Mouse (Mus musculus) heart, postnatal 0 days (tissue): ENCODE data around the gene Cep135. TPM values are rescaled to one million over a fixed set of nuclear protein-coding genes. Genes with fewer than 3 reads are reported as not detected.

ENCODE experiments used
- ATAC-seq: fragments of 200-750 bp; cut with Nextera tagmentation; 2 replicates; pipeline ENCODE4 v1.8.0; 2017; ENCODE audit warnings: low read depth, moderate number of reproducible peaks, moderate library complexity; ENCODE audit not compliant: insufficient read depth
- DNase-seq: peaks from one replicate; pipeline ENCODE4 v3.0.0-alpha.2; 2016; ENCODE audit warnings: low spot score
- H3K27ac ChIP-seq: fragments of 300-500 bp; sonication (generic); 2 replicates; pipeline ENCODE4 v1.5.1; 2014; ENCODE audit warnings: low read depth, mild to moderate bottlenecking
- H3K27me3 ChIP-seq: fragments of 300-500 bp; sonication (generic); 2 replicates; pipeline ENCODE4 v1.6.1; 2014; ENCODE audit warnings: low read length, mixed read lengths; ENCODE audit not compliant: control insufficient read depth, insufficient read depth
- H3K36me3 ChIP-seq: fragments of 300-500 bp; sonication (generic); replicated peaks from 2 replicates; pipeline ENCODE4 v1.6.1; 2014; ENCODE audit warnings: low read length, mixed read lengths; ENCODE audit not compliant: control insufficient read depth, insufficient read depth
- H3K4me1 ChIP-seq: fragments of 300-500 bp; sonication (generic); 2 replicates; pipeline ENCODE4 v1.6.1; 2014; ENCODE audit warnings: antibody characterized with exemption; ENCODE audit not compliant: control insufficient read depth, insufficient read depth
- H3K4me2 ChIP-seq: fragments of 300-500 bp; sonication (generic); 2 replicates; pipeline ENCODE4 v1.6.1; 2014; ENCODE audit warnings: low read depth, mild to moderate bottlenecking, low read length, moderate library complexity
- H3K4me3 ChIP-seq: fragments of 300-500 bp; sonication (generic); 2 replicates; pipeline ENCODE4 v1.5.1; 2014; ENCODE audit warnings: low read depth, low read length
- H3K9ac ChIP-seq: fragments of 300-500 bp; sonication (generic); replicated peaks from 2 replicates; pipeline ENCODE4 v1.6.1; 2014; ENCODE audit warnings: low read depth, low read length, mixed read lengths
- H3K9me3 ChIP-seq: fragments of 300-500 bp; sonication (generic); replicated peaks from 2 replicates; pipeline ENCODE4 v1.6.1; 2016; ENCODE audit warnings: low read length; ENCODE audit not compliant: control insufficient read depth
- CTCF ChIP-seq: IDR thresholded peaks from 2 replicates; pipeline ENCODE4 v1.5.1; 2016; ENCODE audit warnings: antibody characterized with exemption, control low read depth, low read depth
- EP300 ChIP-seq: IDR thresholded peaks from 2 replicates; pipeline ENCODE4 v1.6.1; 2016; ENCODE audit warnings: antibody characterized with exemption, low read depth
- WGBS: fragments of 180-500 bp; shearing (Covaris S2); extraction: QIAGEN DNeasy Blood & Tissue Kit; methylation state at CpG from one replicate; pipeline ENCODE4 v1.1.7; 2014; 5-methylcytosine and 5-hydroxymethylcytosine counted together
- polyA plus RNA-seq: library from polyadenylated mRNA; unstranded; fragments of >200 nt; fragmentation: Nextera tagmentation; extraction: Ambion mirVana; gene quantifications from 2 replicates; pipeline ENCODE4 v1.2.1, GENCODE M21; 2015
- total RNA-seq: library from RNA; depleted of rRNA; stranded (reverse); fragments of >200 nt; gene quantifications from 2 replicates; pipeline ENCODE4 v1.2.3, GENCODE M21; 2014; ENCODE audit warnings: low replicate concordance

Gene Cep135
- total and polyA plus RNA-seq, 2 experiments from 2014 or later, result 1.9 to 2.0 TPM

DNA sequence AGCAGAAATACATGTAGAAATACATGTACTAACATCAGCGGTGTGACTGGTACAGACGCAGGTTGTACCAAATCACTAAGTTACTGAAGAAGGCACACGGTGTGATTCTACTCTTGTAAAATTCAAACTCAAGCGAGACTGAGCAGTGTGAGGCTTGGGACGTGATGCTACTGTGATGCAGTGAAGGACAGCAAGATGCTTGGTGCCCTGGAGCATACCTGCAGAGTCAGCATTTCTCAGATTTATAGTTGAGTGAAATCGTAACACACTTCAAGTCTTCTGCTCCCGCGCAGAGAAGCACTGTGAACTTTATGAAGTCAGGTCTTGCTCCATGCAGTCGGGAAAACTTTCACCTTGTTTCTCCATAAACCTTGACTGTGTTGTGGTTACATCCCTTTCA, 35.3 kb downstream of the Cep135 start:
- 96% methylated on average over 9 of the region's 9 CpGs for WGBS
- no peaks in the 10 kb centered on the region for H3K4me1 ChIP-seq
- TF ChIP-seq CTCF (no peak), EP300 (no peak)

DNA sequence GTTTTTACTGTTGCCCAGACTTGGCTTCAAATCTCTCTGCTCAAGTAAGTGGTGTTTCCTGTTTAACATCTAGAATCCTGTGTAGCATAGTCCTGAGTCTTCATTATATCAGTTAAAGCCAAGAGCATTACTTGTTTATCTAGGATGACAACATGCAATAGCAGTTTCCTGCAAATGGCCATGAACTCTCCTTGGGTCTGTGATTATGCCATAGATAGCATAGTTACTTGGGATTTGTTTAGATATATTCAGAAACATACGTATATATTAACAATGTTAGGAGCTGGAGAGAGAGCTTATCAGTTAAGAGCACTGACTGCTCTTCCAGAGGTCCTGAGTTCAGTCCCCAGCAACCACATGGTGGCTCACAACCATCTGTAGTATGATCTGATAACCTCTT, 39.3 kb downstream of the Cep135 start:
- DNase-seq (no peak), ATAC-seq (no peak)
- 66% methylated on average over 1 of the region's 1 CpGs for WGBS
- Histone ChIP-seq H3K27me3 (no peaks in the 10 kb centered on the region), H3K27ac (no peak overlapping the region), H3K4me1 (no peaks in the 10 kb centered on the region), H3K4me2 (no peak overlapping the region), H3K36me3 (peaks cover 49% of the 10 kb centered on the region), H3K9ac (no peak overlapping the region), H3K4me3 (no peak overlapping the region), H3K9me3 (no peaks in the 10 kb centered on the region)
- TF ChIP-seq EP300 (no peak), CTCF (no peak)

More for the DNA sequence above, 35.3 kb downstream of the Cep135 start:
- DNase-seq (no peak), ATAC-seq (no peak)
- H3K4me2 ChIP-seq, result no peak overlapping the region
- no peaks in the 10 kb centered on the region for H3K27me3 ChIP-seq
- no peak overlapping the region for H3K9ac ChIP-seq
- no peak overlapping the region for H3K4me3 ChIP-seq
- H3K36me3 ChIP-seq, result peaks cover 55% of the 10 kb centered on the region
- H3K9me3 ChIP-seq, result no peaks in the 10 kb centered on the region
- H3K27ac ChIP-seq, result no peak overlapping the region

DNA sequence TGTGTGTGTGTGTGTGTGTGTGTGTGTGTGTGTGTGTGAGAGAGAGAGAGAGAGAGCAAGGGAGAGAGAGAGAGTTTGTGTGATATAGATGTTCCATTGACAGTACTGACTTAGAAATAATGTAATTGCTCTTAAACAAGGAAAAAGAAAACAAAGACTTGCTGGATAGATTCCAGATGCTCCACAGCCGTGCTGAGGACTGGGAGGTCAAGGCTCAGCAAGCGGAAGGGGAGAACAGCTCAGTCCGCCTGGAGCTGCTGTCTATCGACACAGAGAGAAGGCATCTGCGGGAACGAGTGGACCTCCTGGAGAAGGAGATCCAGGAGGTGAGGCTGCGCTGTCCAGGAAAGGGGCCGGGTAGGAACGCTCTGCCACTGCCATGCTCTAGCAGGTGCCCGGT, 45.5 kb downstream of the Cep135 start:
- H3K4me1 ChIP-seq, result no peaks in the 10 kb centered on the region
- H3K27me3 ChIP-seq, result no peaks in the 10 kb centered on the region
- DNase-seq, result no peak
- H3K36me3 ChIP-seq, result peaks cover 53% of the 10 kb centered on the region
- H3K27ac ChIP-seq, result no peak overlapping the region
- no peak overlapping the region for H3K9ac ChIP-seq
- H3K9me3 ChIP-seq, result no peaks in the 10 kb centered on the region
- WGBS, result 73% methylated on average over 10 of the region's 10 CpGs
- no peak for ATAC-seq
- no peak overlapping the region for H3K4me2 ChIP-seq
- TF ChIP-seq EP300, result no peak
- TF ChIP-seq CTCF, result no peak
- H3K4me3 ChIP-seq, result no peak overlapping the region

DNA sequence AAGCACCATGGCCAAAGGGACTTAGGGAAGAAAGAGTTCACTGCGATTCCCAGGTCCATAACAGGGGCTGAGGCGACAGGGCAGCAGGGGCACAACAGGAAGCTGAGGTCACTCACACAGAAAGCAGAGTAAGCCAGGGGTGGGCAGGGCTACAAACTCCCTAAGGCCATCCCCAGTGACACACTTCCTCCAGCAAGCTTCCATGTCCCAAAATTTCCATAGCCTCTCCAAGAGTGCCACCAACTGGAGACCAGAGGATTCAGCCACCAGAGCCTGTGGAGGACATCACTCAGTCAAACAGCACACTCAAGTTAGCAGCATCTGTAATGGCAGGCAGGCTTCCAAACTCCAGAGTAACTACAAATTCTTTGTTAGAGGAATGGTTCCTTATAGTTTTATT, 47.1 kb downstream of the Cep135 start:
- TF ChIP-seq EP300 (no peak), CTCF (peak; percentile 6; the same call in 1 of the 2 replicates)
- Histone ChIP-seq H3K27ac (no peak overlapping the region), H3K36me3 (peaks cover 62% of the 10 kb centered on the region), H3K4me2 (no peak overlapping the region), H3K27me3 (no peaks in the 10 kb centered on the region), H3K4me1 (no peaks in the 10 kb centered on the region), H3K9me3 (no peaks in the 10 kb centered on the region), H3K9ac (no peak overlapping the region), H3K4me3 (no peak overlapping the region)
- 85% methylated on average over 2 of the region's 2 CpGs for WGBS
- ATAC-seq (no peak), DNase-seq (no peak)

DNA sequence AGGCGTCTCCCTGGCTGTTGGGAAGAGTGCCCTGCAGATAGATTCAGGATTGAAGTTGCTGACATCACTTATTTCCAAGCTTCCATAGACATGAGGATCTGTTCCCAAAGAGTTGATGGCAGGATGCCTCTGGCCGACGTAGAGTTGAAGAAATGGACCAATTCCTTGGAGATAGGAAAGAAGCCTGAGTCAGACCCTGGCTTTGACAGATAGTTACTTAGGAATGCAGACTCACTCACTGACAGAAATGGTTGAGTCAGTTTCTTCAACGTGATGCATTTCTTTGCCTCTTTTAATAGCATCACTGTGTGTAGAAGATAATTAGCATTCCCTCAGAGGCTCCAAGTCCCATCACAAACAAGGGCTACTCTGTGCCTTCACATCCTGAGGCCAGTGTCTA, 53.6 kb downstream of the Cep135 start:
- H3K27ac ChIP-seq, result no peak overlapping the region
- no peak for DNase-seq
- no peak overlapping the region for H3K9ac ChIP-seq
- no peaks in the 10 kb centered on the region for H3K9me3 ChIP-seq
- 84% methylated on average over 4 of the region's 4 CpGs for WGBS
- no peak for ATAC-seq
- no peak overlapping the region for H3K4me3 ChIP-seq
- TF ChIP-seq CTCF, result no peak
- no peak for TF ChIP-seq EP300
- no peaks in the 10 kb centered on the region for H3K27me3 ChIP-seq
- no peaks in the 10 kb centered on the region for H3K4me1 ChIP-seq
- no peak overlapping the region for H3K4me2 ChIP-seq
- peaks cover 52% of the 10 kb centered on the region for H3K36me3 ChIP-seq

DNA sequence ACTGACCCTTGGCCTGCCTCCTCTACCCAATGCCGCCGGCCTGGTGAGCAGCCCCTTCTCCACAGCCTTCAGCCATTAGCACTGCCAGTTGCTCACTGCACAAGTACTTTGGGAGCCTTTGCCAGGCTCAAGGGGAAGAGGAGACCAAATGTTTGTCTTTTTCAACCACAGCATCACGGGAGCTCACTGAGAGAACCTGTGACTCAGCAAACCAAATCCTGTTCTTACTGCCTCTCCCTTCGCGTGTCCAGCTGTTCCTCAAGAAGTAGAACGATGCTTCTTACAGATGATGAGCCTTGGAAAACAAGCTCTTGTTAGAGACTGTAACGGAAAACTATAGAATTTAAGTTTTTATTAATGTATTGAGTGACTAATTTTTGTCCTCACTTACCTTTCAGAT, 55.7 kb downstream of the Cep135 start:
- H3K36me3 ChIP-seq, result peaks cover 44% of the 10 kb centered on the region
- no peaks in the 10 kb centered on the region for H3K4me1 ChIP-seq
- 91% methylated on average over 7 of the region's 7 CpGs for WGBS
- no peak for DNase-seq
- no peak for ATAC-seq
- no peaks in the 10 kb centered on the region for H3K9me3 ChIP-seq
- TF ChIP-seq EP300, result no peak
- H3K9ac ChIP-seq, result no peak overlapping the region
- no peak overlapping the region for H3K4me2 ChIP-seq
- no peak overlapping the region for H3K4me3 ChIP-seq
- no peak overlapping the region for H3K27ac ChIP-seq
- no peaks in the 10 kb centered on the region for H3K27me3 ChIP-seq
